Mouse (Mus musculus): ENCODE measurements around the gene Fnbp1. TPM values are rescaled to one million over a fixed set of nuclear protein-coding genes. Genes with fewer than 3 reads are reported as not detected.

The Fnbp1 gene
- polyA plus RNA-seq, 1 experiment from 2014 or later = 11.5 TPM

DNA sequence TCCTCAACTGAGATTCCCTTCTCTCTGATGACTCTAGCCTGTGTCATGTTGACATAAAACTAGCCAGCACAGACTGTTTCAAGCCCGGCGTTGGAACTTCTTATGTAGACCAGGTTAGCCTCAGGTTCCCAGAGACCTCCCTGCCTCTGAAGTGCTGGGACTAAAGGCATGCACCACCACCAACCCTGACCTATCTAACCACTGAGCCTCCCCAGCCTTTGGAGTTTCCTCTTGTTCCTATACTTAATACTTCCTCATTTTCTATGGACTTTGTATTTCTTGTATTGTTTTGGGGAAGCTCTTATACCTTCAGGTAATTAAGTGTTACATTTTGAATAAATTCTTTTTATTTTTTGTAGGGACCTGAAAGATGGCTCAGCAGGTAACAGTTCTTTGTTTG is 27.6 kb downstream of the Fnbp1 start:
- Histone ChIP-seq H3K4me1 (ENCODE audit: control insufficient read depth, insufficient read depth, low read length) (no peaks in the 10 kb centered on the region), H3K4me2 (no peak overlapping the region), H3K27ac (ENCODE audit: low read depth, low read length) (no peak overlapping the region), H3K9me3 (ENCODE audit: control insufficient read depth, low read length) (no peaks in the 10 kb centered on the region), H3K36me3 (ENCODE audit: control insufficient read depth, insufficient read depth, low read length) (no peaks in the 10 kb centered on the region), H3K27me3 (ENCODE audit: control insufficient read depth, insufficient read depth, low read length) (no peaks in the 10 kb centered on the region), H3K9ac (ENCODE audit: low read length) (no peak overlapping the region), H3K4me3 (ENCODE audit: low read depth, low read length) (no peak overlapping the region)
- ATAC-seq (ENCODE audit: low FRiP score) (no peak), DNase-seq (ENCODE audit: low spot score, missing footprints) (no peak)
- 98% methylated on average over 2 of the region's 2 CpGs for WGBS

DNA sequence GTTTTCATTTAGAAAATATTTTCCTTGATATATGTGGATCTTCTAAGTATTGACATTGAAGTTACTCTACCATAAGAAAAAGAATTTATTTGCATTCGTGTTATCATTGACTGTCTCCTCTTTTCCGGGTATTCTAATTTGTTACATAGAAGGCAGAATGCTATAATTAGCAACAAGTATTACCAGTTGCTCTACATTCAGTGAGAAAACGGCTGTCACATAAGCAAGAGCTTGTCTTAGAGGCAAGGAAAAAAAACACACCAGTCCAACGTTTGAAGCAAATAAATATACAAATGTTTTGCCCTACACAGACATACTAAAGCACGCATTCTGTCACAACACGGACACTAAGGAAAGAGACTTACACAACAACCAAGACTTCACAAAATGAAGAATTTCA is 30.1 kb downstream of the Fnbp1 start:
- DNase-seq (ENCODE audit: low spot score, missing footprints) (no peak), ATAC-seq (ENCODE audit: low FRiP score) (no peak)
- Histone ChIP-seq H3K36me3 (ENCODE audit: control insufficient read depth, insufficient read depth, low read length) (no peaks in the 10 kb centered on the region), H3K4me3 (ENCODE audit: low read depth, low read length) (no peak overlapping the region), H3K27ac (ENCODE audit: low read depth, low read length) (no peak overlapping the region), H3K9me3 (ENCODE audit: control insufficient read depth, low read length) (no peaks in the 10 kb centered on the region), H3K4me2 (no peak overlapping the region), H3K4me1 (ENCODE audit: control insufficient read depth, insufficient read depth, low read length) (no peaks in the 10 kb centered on the region), H3K27me3 (ENCODE audit: control insufficient read depth, insufficient read depth, low read length) (no peaks in the 10 kb centered on the region), H3K9ac (ENCODE audit: low read length) (no peak overlapping the region)
- 92% methylated on average over 6 of the region's 6 CpGs for WGBS

DNA sequence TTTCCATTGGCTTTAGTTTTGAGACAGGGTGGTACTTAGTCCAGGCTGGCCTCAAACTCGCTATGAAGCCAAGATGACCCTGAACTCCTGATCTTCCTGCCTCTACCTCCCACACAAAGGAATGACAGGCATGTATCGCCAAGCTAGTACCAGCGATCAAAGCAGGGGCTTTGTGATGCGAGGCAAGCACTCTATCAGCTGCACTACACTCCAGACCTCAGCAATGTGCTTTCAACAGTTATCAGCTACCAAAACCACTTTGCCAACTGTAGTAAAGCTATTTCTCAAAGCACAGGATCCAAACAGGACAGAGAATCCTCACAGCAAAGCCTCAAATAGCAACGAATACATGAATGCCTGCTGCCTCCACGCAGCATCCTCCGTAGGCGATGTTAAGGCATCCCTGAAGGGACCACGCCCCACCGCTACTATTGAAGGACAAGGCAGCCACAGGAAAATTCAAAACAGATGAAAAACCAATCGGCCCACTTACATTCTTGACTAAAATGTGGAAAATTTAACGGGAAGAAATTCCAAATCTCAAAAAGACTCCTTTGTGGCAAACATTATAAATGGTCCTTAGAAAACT is 31.8 kb downstream of the Fnbp1 start:
- no peaks in the 10 kb centered on the region for H3K36me3 ChIP-seq (ENCODE audit: control insufficient read depth, insufficient read depth, low read length)
- ATAC-seq (ENCODE audit: low FRiP score) (no peak), DNase-seq (ENCODE audit: low spot score, missing footprints) (no peak)
- H3K27ac ChIP-seq (ENCODE audit: low read depth, low read length) = no peak overlapping the region
- 85% methylated on average over 12 of the region's 12 CpGs for WGBS
- H3K9ac ChIP-seq (ENCODE audit: low read length) = no peak overlapping the region
- no peaks in the 10 kb centered on the region for H3K9me3 ChIP-seq (ENCODE audit: control insufficient read depth, low read length)
- H3K4me3 ChIP-seq (ENCODE audit: low read depth, low read length) = no peak overlapping the region
- no peaks in the 10 kb centered on the region for H3K27me3 ChIP-seq (ENCODE audit: control insufficient read depth, insufficient read depth, low read length)
- no peak overlapping the region for H3K4me2 ChIP-seq
- H3K4me1 ChIP-seq (ENCODE audit: control insufficient read depth, insufficient read depth, low read length) = no peaks in the 10 kb centered on the region

DNA sequence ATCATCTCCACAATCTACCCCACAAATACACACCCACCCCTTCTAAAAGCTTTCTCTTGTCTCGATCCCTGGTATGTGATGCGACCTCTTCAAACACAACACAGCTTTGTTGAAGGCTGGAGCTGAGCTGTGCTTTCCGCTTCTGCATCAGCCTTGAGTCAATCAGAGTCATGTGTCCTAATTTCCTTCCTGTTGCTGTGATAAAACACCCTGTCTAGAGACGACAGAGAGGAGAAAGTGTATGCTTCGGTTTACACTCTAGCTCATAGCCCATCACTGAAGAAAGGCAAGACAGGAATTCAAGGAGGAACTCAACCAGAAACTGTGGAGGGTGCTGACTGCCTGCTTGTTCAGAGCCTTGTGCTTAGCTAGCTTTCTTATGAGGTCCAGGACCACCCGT is 33.6 kb downstream of the Fnbp1 start:
- H3K9me3 ChIP-seq (ENCODE audit: control insufficient read depth, low read length) = no peaks in the 10 kb centered on the region
- H3K36me3 ChIP-seq (ENCODE audit: control insufficient read depth, insufficient read depth, low read length) = no peaks in the 10 kb centered on the region
- H3K4me1 ChIP-seq (ENCODE audit: control insufficient read depth, insufficient read depth, low read length) = no peaks in the 10 kb centered on the region
- DNase-seq (ENCODE audit: low spot score, missing footprints) = no peak
- 91% methylated on average over 6 of the region's 6 CpGs for WGBS
- H3K9ac ChIP-seq (ENCODE audit: low read length) = no peak overlapping the region
- no peak overlapping the region for H3K27ac ChIP-seq (ENCODE audit: low read depth, low read length)
- H3K4me2 ChIP-seq = no peak overlapping the region
- ATAC-seq (ENCODE audit: low FRiP score) = no peak
- no peaks in the 10 kb centered on the region for H3K27me3 ChIP-seq (ENCODE audit: control insufficient read depth, insufficient read depth, low read length)
- H3K4me3 ChIP-seq (ENCODE audit: low read depth, low read length) = no peak overlapping the region

DNA sequence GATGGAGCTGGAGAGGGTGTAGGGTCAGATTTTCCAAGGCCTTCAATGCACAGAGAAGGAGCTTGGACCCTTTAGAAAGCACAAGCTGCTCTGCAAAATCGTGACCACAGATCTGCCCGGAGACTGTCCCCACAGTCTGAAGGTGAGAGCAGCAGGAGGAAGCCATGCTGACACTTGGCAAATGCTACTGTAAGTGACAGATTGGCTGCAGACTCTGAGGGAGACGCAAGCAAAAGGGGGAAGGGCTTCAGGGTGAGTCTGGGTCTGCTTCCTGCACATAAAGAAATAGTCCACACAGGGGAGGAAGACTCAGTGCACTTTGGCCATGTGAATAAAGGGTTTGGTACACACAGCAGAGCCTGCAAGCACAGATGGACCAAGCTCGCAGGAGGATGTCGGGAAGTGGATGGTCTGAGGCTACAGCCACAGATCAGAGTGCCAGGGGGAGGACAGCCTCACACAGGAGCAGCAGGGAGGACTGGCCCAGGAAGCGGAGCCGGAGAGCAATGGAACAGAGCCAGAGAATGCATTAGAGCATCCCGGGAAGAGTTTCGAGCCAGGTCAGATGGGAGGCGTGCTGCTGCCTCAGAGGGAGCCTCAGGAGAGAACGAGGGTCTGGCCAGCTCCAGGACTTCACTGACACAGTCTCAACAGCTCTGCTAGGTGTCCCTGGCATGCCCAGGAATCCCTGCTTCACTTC is 35.0 kb downstream of the Fnbp1 start:
- ATAC-seq (ENCODE audit: low FRiP score) = no peak
- H3K4me3 ChIP-seq (ENCODE audit: low read depth, low read length) = no peak overlapping the region
- DNase-seq (ENCODE audit: low spot score, missing footprints) = no peak
- H3K9me3 ChIP-seq (ENCODE audit: control insufficient read depth, low read length) = no peaks in the 10 kb centered on the region
- no peaks in the 10 kb centered on the region for H3K36me3 ChIP-seq (ENCODE audit: control insufficient read depth, insufficient read depth, low read length)
- H3K4me1 ChIP-seq (ENCODE audit: control insufficient read depth, insufficient read depth, low read length) = no peaks in the 10 kb centered on the region
- H3K4me2 ChIP-seq = no peak overlapping the region
- H3K27ac ChIP-seq (ENCODE audit: low read depth, low read length) = no peak overlapping the region
- H3K9ac ChIP-seq (ENCODE audit: low read length) = no peak overlapping the region
- WGBS = 56% methylated on average over 11 of the region's 11 CpGs
- H3K27me3 ChIP-seq (ENCODE audit: control insufficient read depth, insufficient read depth, low read length) = no peaks in the 10 kb centered on the region

DNA sequence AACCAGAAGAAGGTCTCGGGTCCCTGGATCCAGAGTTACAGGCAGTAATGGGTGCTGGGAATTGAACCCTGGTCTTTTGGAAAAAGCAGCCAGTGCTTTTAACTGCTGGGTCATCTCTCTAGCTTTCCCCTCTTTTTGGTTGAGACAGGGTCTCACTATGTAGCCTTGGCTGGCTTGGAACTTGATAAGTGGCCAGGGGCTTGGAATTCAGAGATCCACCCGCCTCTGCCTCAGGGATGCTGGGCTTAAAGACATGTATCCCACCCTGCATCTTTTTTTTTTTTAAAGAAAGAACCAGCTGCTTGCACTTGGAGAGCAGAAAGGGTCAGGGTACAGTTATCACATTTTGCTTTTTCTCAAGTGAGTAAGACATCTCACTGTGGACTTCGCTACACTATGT is 35.8 kb downstream of the Fnbp1 start:
- Histone ChIP-seq H3K9me3 (ENCODE audit: control insufficient read depth, low read length) (no peaks in the 10 kb centered on the region), H3K4me1 (ENCODE audit: control insufficient read depth, insufficient read depth, low read length) (no peaks in the 10 kb centered on the region), H3K36me3 (ENCODE audit: control insufficient read depth, insufficient read depth, low read length) (no peaks in the 10 kb centered on the region), H3K4me2 (no peak overlapping the region), H3K27me3 (ENCODE audit: control insufficient read depth, insufficient read depth, low read length) (no peaks in the 10 kb centered on the region), H3K9ac (ENCODE audit: low read length) (no peak overlapping the region), H3K4me3 (ENCODE audit: low read depth, low read length) (no peak overlapping the region), H3K27ac (ENCODE audit: low read depth, low read length) (no peak overlapping the region)
- ATAC-seq (ENCODE audit: low FRiP score) = no peak
- WGBS = 94% methylated on average over 3 of the region's 3 CpGs
- no peak for DNase-seq (ENCODE audit: low spot score, missing footprints)

DNA sequence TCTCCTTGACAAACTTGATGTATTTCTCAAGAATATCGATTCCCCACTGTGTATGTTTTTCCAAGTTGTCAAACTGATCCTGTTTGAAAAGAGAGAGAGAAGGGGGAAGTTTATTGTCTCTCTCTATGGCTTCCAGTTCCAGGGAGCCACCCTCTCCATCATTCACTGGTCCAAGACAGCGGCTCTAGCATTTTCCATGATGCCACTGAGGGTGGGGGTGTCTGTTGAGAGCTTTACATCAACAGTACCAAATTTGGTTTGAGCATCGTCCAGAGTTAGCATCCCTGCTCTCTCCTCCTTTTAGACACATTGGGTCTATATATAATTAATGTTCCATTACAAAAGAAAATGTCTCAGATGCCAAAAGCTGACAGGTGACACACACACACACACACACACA is 36.5 kb downstream of the Fnbp1 start:
- Histone ChIP-seq H3K4me3 (ENCODE audit: low read depth, low read length) (no peak overlapping the region), H3K36me3 (ENCODE audit: control insufficient read depth, insufficient read depth, low read length) (no peaks in the 10 kb centered on the region), H3K4me2 (no peak overlapping the region), H3K9ac (ENCODE audit: low read length) (no peak overlapping the region), H3K27me3 (ENCODE audit: control insufficient read depth, insufficient read depth, low read length) (no peaks in the 10 kb centered on the region), H3K4me1 (ENCODE audit: control insufficient read depth, insufficient read depth, low read length) (no peaks in the 10 kb centered on the region), H3K9me3 (ENCODE audit: control insufficient read depth, low read length) (no peaks in the 10 kb centered on the region), H3K27ac (ENCODE audit: low read depth, low read length) (no peak overlapping the region)
- DNase-seq (ENCODE audit: low spot score, missing footprints) (no peak), ATAC-seq (ENCODE audit: low FRiP score) (no peak)
- WGBS = 87% methylated on average over 3 of the region's 3 CpGs

DNA sequence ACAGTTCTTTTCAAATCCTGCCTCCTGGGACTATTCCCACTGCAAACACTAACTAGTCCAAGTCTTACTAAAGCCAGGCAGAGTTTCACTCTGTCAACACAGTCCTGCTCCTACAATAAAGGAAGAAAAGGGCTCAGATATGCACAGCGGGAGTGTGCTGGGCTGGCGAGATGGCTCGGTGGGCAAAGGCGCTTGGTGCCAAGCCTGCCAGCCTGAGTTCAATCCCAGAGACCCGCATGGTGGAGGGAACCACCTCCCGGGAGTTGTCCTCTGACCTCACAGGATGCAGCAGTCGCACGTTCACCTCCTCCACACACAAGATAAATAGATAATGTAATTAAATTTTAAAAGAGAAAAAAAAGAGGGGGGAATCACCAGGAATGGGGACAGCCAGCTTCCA is 38.5 kb downstream of the Fnbp1 start:
- ATAC-seq (ENCODE audit: low FRiP score) (no peak), DNase-seq (ENCODE audit: low spot score, missing footprints) (no peak)
- no peak overlapping the region for H3K9ac ChIP-seq (ENCODE audit: low read length)
- no peaks in the 10 kb centered on the region for H3K27me3 ChIP-seq (ENCODE audit: control insufficient read depth, insufficient read depth, low read length)
- H3K9me3 ChIP-seq (ENCODE audit: control insufficient read depth, low read length) = no peaks in the 10 kb centered on the region
- WGBS = 82% methylated on average over 8 of the region's 8 CpGs
- H3K4me1 ChIP-seq (ENCODE audit: control insufficient read depth, insufficient read depth, low read length) = no peaks in the 10 kb centered on the region
- no peak overlapping the region for H3K4me2 ChIP-seq
- no peak overlapping the region for H3K4me3 ChIP-seq (ENCODE audit: low read depth, low read length)
- no peaks in the 10 kb centered on the region for H3K36me3 ChIP-seq (ENCODE audit: control insufficient read depth, insufficient read depth, low read length)
- H3K27ac ChIP-seq (ENCODE audit: low read depth, low read length) = no peak overlapping the region

DNA sequence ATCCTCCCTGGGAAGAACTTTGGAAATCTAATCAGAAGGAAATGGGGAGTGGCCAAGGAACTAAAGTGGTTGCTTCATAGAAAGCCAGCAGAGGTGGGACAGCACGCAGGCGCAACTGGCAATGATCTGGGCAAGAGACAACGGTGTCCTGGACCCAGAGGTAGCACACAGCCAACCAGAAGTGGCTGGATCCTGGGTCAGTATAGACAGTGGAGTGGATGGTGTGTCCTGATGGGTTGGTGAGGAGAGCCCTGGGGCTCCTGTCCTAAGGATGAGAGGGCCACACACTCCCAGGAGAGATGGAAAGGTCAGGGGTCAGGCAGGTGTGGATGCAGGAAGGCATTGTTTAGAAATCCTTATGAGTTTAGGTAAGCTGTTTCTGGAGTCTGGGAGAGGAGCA is 40.5 kb downstream of the Fnbp1 start:
- 93% methylated on average over 3 of the region's 3 CpGs for WGBS
- Histone ChIP-seq H3K9me3 (ENCODE audit: control insufficient read depth, low read length) (no peaks in the 10 kb centered on the region), H3K4me3 (ENCODE audit: low read depth, low read length) (no peak overlapping the region), H3K4me2 (no peak overlapping the region), H3K27me3 (ENCODE audit: control insufficient read depth, insufficient read depth, low read length) (no peaks in the 10 kb centered on the region), H3K27ac (ENCODE audit: low read depth, low read length) (no peak overlapping the region), H3K4me1 (ENCODE audit: control insufficient read depth, insufficient read depth, low read length) (no peaks in the 10 kb centered on the region), H3K9ac (ENCODE audit: low read length) (no peak overlapping the region), H3K36me3 (ENCODE audit: control insufficient read depth, insufficient read depth, low read length) (no peaks in the 10 kb centered on the region)
- DNase-seq (ENCODE audit: low spot score, missing footprints) (no peak), ATAC-seq (ENCODE audit: low FRiP score) (no peak)
